In the genomic region with DNA sequence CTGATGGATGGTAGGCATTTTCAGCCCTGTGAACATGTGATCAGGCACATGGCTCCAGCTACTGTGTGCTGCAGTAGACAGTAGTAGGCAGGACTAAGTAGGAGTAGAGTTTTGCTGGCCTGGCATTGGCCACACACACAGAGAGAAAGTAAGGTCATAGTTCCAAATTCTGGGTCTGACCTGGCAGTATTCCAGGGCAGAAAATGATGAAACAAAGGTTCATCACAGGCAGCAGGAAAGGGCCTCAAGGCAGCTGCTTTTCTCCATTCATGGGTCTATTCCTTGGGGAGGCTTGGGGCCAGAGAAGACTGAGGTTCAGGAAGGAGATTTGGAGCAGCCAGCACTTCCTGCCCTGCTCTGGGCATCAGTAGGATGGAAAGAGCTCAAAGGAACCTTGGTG, we compare ENCODE assay signal across 11 mouse cellular contexts. TPM values are rescaled to one million over a fixed set of nuclear protein-coding genes. Genes with fewer than 3 reads are reported as not detected.
DNase-seq lines count a peak whose midpoint lies in the region; ATAC-seq and TF ChIP-seq lines count a peak whose summit lies in the region.
"Had no signal": no experiment of that assay in that cellular context is flagged by ENCODE, and none has a peak within 500 bp of the region (broad histone marks: within the 10 kb centered on the region; RNA-seq: fewer than 3 reads in every experiment).

No protein-coding gene starts in this region.

- no peak for DNase-seq in heart, postnatal 0 days (ENCODE audit: low spot score)
- DNase-seq in heart, postnatal 25 days (ENCODE audit: low spot score): no peak
- no peak for DNase-seq in MEL (ENCODE audit: low read depth, low spot score)
- peak; percentile 54 for DNase-seq in adrenal gland, postnatal 10 days
- peak; percentile 15 for DNase-seq in kidney, postnatal 0 days (ENCODE audit: low spot score)
- DNase-seq in left cerebral cortex, postnatal 36 days (ENCODE audit: low spot score in 2 of 2): no peak
- DNase-seq: cerebellum, postnatal 14 days; heart, postnatal 14 days; left cerebral cortex, postnatal 4 days had no signal

- TF ChIP-seq RAD21 in MEL (IDR thresholded peaks at IDR 0.05; ENCODE audit: low read depth, low read length): no peak

- H3K4me1 ChIP-seq in heart, postnatal 0 days (ENCODE audit: control insufficient read depth, insufficient read depth): peaks cover 18% of the 10 kb centered on the region
- H3K4me1 ChIP-seq in MEL (ENCODE audit: control insufficient read depth in 1 of 2, insufficient read depth in 2 of 2, low read length in 2 of 2): peaks cover 11 to 12% of the 10 kb centered on the region in 2 experiments
- no peaks in the 10 kb centered on the region for H3K4me1 ChIP-seq in kidney, postnatal 0 days (replicated peaks; ENCODE audit: insufficient read depth, low read length)
- peaks cover 6% of the 10 kb centered on the region for H3K4me1 ChIP-seq in neural tube, embryonic 15.5 days

- no peaks in the 10 kb centered on the region for H3K27me3 ChIP-seq in heart, postnatal 0 days (ENCODE audit: control insufficient read depth, insufficient read depth, low read length)
- H3K27me3 ChIP-seq in MEL (ENCODE audit: control insufficient read depth in 1 of 2, insufficient read depth in 2 of 2, low read length in 2 of 2): no peaks in the 10 kb centered on the region
- no peaks in the 10 kb centered on the region for H3K27me3 ChIP-seq in kidney, postnatal 0 days (ENCODE audit: insufficient read depth, low read length)
- no peaks in the 10 kb centered on the region for H3K27me3 ChIP-seq in neural tube, embryonic 15.5 days (replicated peaks)

- ATAC-seq in heart, postnatal 0 days (ENCODE audit: insufficient read depth, low read depth): 0 out of 2 replicates have a peak, but pooled peaks have one; percentile 22
- ATAC-seq in kidney, postnatal 0 days (replicated peaks; ENCODE audit: low FRiP score, low read depth): no peak
- ATAC-seq in neural tube, embryonic 15.5 days (ENCODE audit: low FRiP score): no peak

- H3K79me2 ChIP-seq in MEL (ENCODE audit: control insufficient read depth, insufficient read depth, low read length, poor library complexity): no peaks in the 10 kb centered on the region

- no peak for TF ChIP-seq EP300 in heart, postnatal 0 days (IDR thresholded peaks at IDR 0.05; ENCODE audit: low read depth)
- TF ChIP-seq EP300 in MEL (IDR thresholded peaks at IDR 0.05; ENCODE audit: low read depth in 1 of 2, low read length in 2 of 2): no peak

- no peaks in the 10 kb centered on the region for H3K36me3 ChIP-seq in heart, postnatal 0 days (replicated peaks; ENCODE audit: control insufficient read depth, insufficient read depth, low read length)
- H3K36me3 ChIP-seq in MEL (ENCODE audit: control insufficient read depth in 1 of 2, insufficient read depth in 2 of 2, low read length in 2 of 2): peaks cover 0 to 16% of the 10 kb centered on the region in 2 experiments; a peak in 2 of 4 replicates
- H3K36me3 ChIP-seq in kidney, postnatal 0 days (ENCODE audit: insufficient read depth, low read length): no peaks in the 10 kb centered on the region
- H3K36me3 ChIP-seq in neural tube, embryonic 15.5 days: no peaks in the 10 kb centered on the region

- no peaks in the 10 kb centered on the region for H3K9me3 ChIP-seq in heart, postnatal 0 days (replicated peaks; ENCODE audit: control insufficient read depth, low read length)
- H3K9me3 ChIP-seq in MEL (replicated peaks; ENCODE audit: insufficient read depth, low read length): no peaks in the 10 kb centered on the region
- H3K9me3 ChIP-seq in kidney, postnatal 0 days (replicated peaks; ENCODE audit: low read length): no peaks in the 10 kb centered on the region
- no peaks in the 10 kb centered on the region for H3K9me3 ChIP-seq in neural tube, embryonic 15.5 days (replicated peaks)

- no peak for TF ChIP-seq POLR2A in MEL (IDR thresholded peaks at IDR 0.05; ENCODE audit: control insufficient read depth in 1 of 2, insufficient read depth in 1 of 2, low read depth in 1 of 2, low read length in 2 of 2, poor library complexity in 1 of 2)

- no peak overlapping the region for H3K4me3 ChIP-seq in heart, postnatal 0 days (ENCODE audit: low read depth, low read length)
- no peak overlapping the region for H3K4me3 ChIP-seq in MEL (ENCODE audit: control insufficient read depth in 1 of 2, insufficient read depth in 1 of 2, low read depth in 2 of 2, low read length in 2 of 2)
- no peak overlapping the region for H3K4me3 ChIP-seq in kidney, postnatal 0 days (replicated peaks; ENCODE audit: low read depth, low read length)
- no peak overlapping the region for H3K4me3 ChIP-seq in neural tube, embryonic 15.5 days (replicated peaks)
- H3K4me3 ChIP-seq: erythroblast, embryonic 14.5 days had no signal

- peak overlapping the region; percentile 22; the same call in 1 of the 2 replicates for H3K27ac ChIP-seq in heart, postnatal 0 days (ENCODE audit: low read depth)
- H3K27ac ChIP-seq in MEL (ENCODE audit: control insufficient read depth, low read depth, low read length): no peak overlapping the region
- peak overlapping the region; percentile 6; the same call in 1 of the 2 replicates for H3K27ac ChIP-seq in kidney, postnatal 0 days
- no peak overlapping the region for H3K27ac ChIP-seq in neural tube, embryonic 15.5 days (replicated peaks)

- no peak for TF ChIP-seq CTCF in heart, postnatal 0 days (IDR thresholded peaks at IDR 0.05; ENCODE audit: low read depth)
- no peak for TF ChIP-seq CTCF in MEL (IDR thresholded peaks at IDR 0.05 in 2 of 3, conservative IDR thresholded peaks at IDR 0.05 in 1 of 3; ENCODE audit: control insufficient read depth in 1 of 3, insufficient read depth in 1 of 3, low read depth in 2 of 3, low read length in 3 of 3, poor library complexity in 1 of 3, severe bottlenecking in 1 of 3)
- TF ChIP-seq CTCF in kidney, postnatal 0 days (IDR thresholded peaks at IDR 0.05; ENCODE audit: low read depth): no peak

- no peak overlapping the region for H3K4me2 ChIP-seq in heart, postnatal 0 days (ENCODE audit: low read depth, low read length)
- H3K4me2 ChIP-seq in kidney, postnatal 0 days (ENCODE audit: low read length): no peak overlapping the region
- no peak overlapping the region for H3K4me2 ChIP-seq in neural tube, embryonic 15.5 days

- intact Hi-C loops in heart, postnatal 25 days (cut with DNase I): no loop called here
- intact Hi-C loops in left cerebral cortex, postnatal 36 days (cut with DNase I): no loop called here

- H3K9ac ChIP-seq in heart, postnatal 0 days (replicated peaks; ENCODE audit: low read depth, low read length): no peak overlapping the region
- no peak overlapping the region for H3K9ac ChIP-seq in MEL (ENCODE audit: control insufficient read depth, low read depth, low read length, poor library complexity, severe bottlenecking)
- H3K9ac ChIP-seq in kidney, postnatal 0 days (ENCODE audit: low read depth, low read length): no peak overlapping the region
- no peak overlapping the region for H3K9ac ChIP-seq in neural tube, embryonic 15.5 days (replicated peaks)

TF ChIP-seq in MEL, 35 proteins besides CTCF, POLR2A, EP300 and RAD21:
- TF ChIP-seq SIN3A (IDR thresholded peaks at IDR 0.05; ENCODE audit: low read length): no peak
- peak; percentile 41; the same call in 1 of the 2 replicates for TF ChIP-seq USF1 (IDR thresholded peaks at IDR 0.05; ENCODE audit: low read depth, low read length)

RNA-seq across cellular contexts. Expression of gene Limd1, which starts 5.1 kb away (rescaled TPM):
- total RNA-seq in heart, postnatal 0 days (2014; rRNA removed; ENCODE audit: low replicate concordance): 128 and 143 TPM in 2 replicates
- polyA plus RNA-seq in heart, postnatal 0 days (2015; fragmentation: Nextera tagmentation; extraction: Ambion mirVana): 40.2 and 42.4 TPM in 2 replicates
- total RNA-seq in heart, postnatal 25 days (2021): 10 to 100 TPM; 31.2 to 37.8 TPM
- 32.0 and 37.5 TPM in 2 replicates for total RNA-seq in MEL (2012; rRNA removed)
- polyA plus RNA-seq in MEL (2012; ENCODE audit: insufficient read depth in 1 of 2, insufficient read length in 2 of 2, low read depth in 1 of 2, low replicate concordance in 2 of 2, missing spikeins in 1 of 2): 10 to 100 TPM in 1 of 2 experiments, not detected in 1; 32.6 TPM
- total RNA-seq in adrenal gland, postnatal 10 days (2021): 10 to 100 TPM; 31.8 to 35.9 TPM
- 43.3 and 44.0 TPM in 2 replicates for polyA plus RNA-seq in kidney, postnatal 0 days (2015; fragmentation: Nextera tagmentation; extraction: Ambion mirVana)
- total RNA-seq in left cerebral cortex, postnatal 36 days (2021): 1 to 10 TPM; 6.2 to 6.8 TPM
- polyA plus RNA-seq in neural tube, embryonic 15.5 days (2015; fragmentation: Nextera tagmentation; extraction: Ambion mirVana): 10.9 and 20.3 TPM in 2 replicates

RNA-seq across cellular contexts. Expression of gene Sacm1l, which starts 56.2 kb away (rescaled TPM):
- 29.9 and 32.9 TPM in 2 replicates for total RNA-seq in heart, postnatal 0 days (2014; rRNA removed; ENCODE audit: low replicate concordance)
- 36.4 and 38.9 TPM in 2 replicates for polyA plus RNA-seq in heart, postnatal 0 days (2015; fragmentation: Nextera tagmentation; extraction: Ambion mirVana)
- 10 to 100 TPM; 32.4 to 35.8 TPM for total RNA-seq in heart, postnatal 25 days (2021)
- 20.5 and 20.8 TPM in 2 replicates for total RNA-seq in MEL (2012; rRNA removed)
- 10 to 100 TPM in 1 of 2 experiments, not detected in 1; 21.7 TPM for polyA plus RNA-seq in MEL (2012; ENCODE audit: insufficient read depth in 1 of 2, insufficient read length in 2 of 2, low read depth in 1 of 2, low replicate concordance in 2 of 2, missing spikeins in 1 of 2)
- total RNA-seq in adrenal gland, postnatal 10 days (2021): 10 to 100 TPM; 60.2 to 84.8 TPM
- polyA plus RNA-seq in kidney, postnatal 0 days (2015; fragmentation: Nextera tagmentation; extraction: Ambion mirVana): 55.2 and 59.5 TPM in 2 replicates
- 10 to 100 TPM; 52.8 to 60.8 TPM for total RNA-seq in left cerebral cortex, postnatal 36 days (2021)
- 57.4 and 59.3 TPM in 2 replicates for polyA plus RNA-seq in neural tube, embryonic 15.5 days (2015; fragmentation: Nextera tagmentation; extraction: Ambion mirVana)

Comparison
In these comparisons a context has a peak if more than half of its experiments do, and no peak if none do; other contexts are left out.
1. DNase-seq: peak in adrenal gland, postnatal 10 days (single experiment) and kidney, postnatal 0 days (single experiment); none in heart, postnatal 0 days (single experiment), heart, postnatal 25 days (single experiment), MEL (single experiment) and left cerebral cortex, postnatal 36 days (0 of 2).
2. H3K27ac ChIP-seq: peak in heart, postnatal 0 days (single experiment) and kidney, postnatal 0 days (single experiment); none in MEL (single experiment) and neural tube, embryonic 15.5 days (single experiment).